Mouse (Mus musculus): ENCODE data around the gene Gcsh.

Gene Gcsh

GRCm38 (mm10) chr8:116993095-116993867 lies at the start of gene Gcsh:
Gene Gcsh, minus strand, starts transcription at chr8:116993537.
- peak; percentile 97 for DNase-seq

- no peak for DNase-seq
These were observed 46.5 kb upstream of the Gcsh start for GRCm38 (mm10) chr8:117039843-117040242.

DNA sequence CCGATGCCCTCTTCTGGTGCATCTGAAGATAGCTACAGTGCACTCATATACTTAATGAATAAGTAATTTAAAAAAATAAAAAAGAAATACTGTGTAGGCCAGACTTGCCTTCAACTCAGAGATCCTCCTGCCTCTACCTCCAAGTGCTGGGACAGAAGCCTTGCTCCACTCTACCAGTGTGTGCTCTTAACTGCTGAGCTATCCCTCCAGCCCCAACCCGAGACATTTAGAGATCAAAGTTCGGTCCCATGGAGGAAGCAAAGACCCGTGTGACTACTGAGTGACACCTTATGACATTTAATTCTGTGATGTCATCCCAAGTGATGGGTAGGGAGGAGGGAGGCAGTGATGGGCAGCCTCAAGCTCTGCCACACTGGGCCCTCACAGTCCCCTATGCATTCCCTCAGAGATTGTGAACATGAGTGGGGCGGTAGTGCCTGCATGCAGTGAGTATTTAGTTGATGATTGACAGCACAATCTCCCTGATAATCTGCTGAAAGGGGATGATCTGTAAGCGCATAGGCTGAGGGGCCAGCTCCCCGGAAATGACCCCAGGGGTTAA lies 44.1 kb upstream of the Gcsh start:
- DNase-seq, result no peak

GRCm38 (mm10) chr8:117033393-117033792 lies 40.1 kb upstream of the Gcsh start:
- DNase-seq, result no peak

- DNase-seq, result no peak
These were observed 39.3 kb upstream of the Gcsh start for GRCm38 (mm10) chr8:117032609-117033008.

DNA sequence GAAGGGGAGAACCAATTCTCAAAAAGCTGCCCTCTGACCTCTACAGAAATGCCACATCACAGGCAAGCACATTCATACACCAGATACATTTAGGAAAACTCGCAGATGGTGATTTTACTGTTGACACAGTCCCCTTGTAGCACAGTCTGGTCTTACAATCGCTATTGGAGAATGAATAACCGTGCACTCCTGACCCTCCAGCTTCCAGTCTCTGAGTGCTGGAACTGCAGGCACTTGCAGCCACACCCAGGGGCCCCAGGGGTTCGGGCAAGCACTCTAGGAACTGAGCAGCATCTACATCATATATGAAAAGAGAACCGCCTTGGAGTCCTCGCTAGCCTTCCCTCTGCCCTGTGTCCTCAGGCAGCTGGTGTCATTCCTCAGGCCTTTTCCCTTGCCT lies 38.1 kb upstream of the Gcsh start:
- DNase-seq, result no peak

DNA sequence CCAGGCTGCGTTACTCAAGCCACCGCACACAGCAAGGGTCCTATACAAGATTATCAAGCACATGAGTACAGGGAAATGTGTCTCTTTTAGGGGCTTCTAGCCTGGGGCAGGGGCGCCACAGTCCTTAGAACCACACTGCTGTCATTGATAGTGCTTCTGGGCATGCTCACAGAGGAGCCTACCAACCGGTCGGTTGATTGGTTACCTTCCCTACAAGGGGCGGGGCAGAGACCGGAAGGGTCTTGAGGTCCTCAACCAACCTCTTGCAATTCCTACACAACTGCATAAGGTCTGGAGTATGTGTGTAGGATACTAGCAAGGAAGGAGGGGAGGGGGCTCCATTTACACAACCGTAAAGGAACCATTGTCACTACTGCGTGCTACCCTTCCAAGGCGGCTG lies 35.3 kb upstream of the Gcsh start:
- no peak for DNase-seq

DNA sequence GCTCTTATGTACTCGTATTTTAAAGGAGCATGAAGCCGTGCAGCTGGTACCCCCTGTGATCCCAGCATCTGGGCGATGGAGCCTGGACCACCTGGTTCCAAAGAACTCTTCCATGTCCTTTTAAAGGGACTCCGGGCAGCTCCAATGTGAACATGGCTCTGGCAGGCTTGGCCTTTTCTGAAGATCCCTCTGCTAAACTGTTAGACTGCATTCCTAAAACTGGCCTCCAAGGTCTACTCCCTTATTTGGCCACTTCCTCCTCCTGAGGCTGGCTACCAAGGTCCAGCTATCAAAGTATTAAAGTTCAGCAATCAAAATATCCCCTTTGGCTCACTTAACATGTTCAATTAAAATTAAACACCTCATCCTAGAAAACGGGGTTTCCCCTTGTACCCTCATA lies 34.3 kb upstream of the Gcsh start:
- no peak for DNase-seq

- DNase-seq, result no peak
These were observed 29.1 kb upstream of the Gcsh start for GRCm38 (mm10) chr8:117022297-117022993.

- peak; percentile 17 to 27 for DNase-seq
These were observed 26.3 kb upstream of the Gcsh start for GRCm38 (mm10) chr8:117019323-117020275.

DNA sequence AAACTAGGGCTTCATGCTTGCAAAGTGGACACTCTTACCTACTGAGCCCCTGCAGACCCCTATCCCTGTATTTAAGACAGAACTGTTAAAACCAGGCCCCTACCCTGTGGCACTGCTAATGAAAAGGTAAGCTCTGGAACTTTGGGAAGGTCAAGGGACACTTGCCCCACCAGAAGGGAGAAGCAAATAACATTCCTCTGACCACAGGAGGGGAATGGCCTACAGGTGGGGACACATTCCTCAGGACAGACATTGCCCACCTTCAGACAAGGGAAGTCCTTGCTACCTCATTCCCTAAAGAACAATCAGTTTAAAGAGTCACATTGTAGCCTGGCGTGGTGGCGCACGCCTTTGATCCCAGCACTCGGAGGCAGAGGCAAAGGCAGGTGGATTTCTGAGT lies 24.6 kb upstream of the Gcsh start:
- DNase-seq, result no peak

DNA sequence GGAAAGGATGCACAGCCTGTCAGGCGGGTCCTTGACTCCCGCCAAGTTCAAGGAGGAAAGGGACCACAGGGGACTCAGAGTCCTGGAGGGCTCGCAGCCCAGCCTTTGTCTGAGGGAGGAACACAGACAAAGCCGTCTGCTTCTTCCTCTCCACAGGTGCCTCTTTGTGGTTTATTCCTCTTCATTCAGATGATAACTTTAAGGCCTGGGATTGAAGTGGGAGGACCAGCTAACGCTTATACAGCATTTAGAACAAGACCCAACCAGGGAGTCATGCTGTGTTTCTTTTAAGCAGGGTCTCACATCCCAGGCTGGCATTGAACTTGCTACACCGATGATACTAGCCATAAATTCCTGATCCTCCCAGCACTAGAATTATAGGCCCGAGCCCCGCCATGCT lies 23.7 kb upstream of the Gcsh start:
- no peak for DNase-seq

GRCm38 (mm10) chr8:117015670-117016069 lies 22.3 kb upstream of the Gcsh start:
- DNase-seq, result no peak

DNA sequence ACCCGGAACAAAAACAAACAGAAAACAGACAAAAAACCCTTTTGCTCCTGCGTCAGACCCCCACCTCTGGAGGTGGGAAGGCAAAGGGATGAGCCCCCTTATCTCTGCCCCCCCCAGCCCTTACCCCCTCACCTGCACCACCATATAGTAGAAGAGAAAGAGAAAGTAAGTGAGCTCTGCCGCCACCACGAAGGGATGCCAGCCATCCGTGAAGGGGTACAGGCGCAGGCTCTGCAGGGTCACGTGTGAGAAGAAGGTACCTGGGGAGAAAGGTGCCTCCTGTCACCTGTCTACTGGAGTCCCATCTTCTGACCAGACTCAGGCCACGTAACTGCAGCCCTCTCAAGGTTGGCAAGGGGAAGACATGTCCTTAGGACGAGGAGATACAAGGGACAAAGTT lies 18.0 kb upstream of the Gcsh start:
- no peak for DNase-seq

DNA sequence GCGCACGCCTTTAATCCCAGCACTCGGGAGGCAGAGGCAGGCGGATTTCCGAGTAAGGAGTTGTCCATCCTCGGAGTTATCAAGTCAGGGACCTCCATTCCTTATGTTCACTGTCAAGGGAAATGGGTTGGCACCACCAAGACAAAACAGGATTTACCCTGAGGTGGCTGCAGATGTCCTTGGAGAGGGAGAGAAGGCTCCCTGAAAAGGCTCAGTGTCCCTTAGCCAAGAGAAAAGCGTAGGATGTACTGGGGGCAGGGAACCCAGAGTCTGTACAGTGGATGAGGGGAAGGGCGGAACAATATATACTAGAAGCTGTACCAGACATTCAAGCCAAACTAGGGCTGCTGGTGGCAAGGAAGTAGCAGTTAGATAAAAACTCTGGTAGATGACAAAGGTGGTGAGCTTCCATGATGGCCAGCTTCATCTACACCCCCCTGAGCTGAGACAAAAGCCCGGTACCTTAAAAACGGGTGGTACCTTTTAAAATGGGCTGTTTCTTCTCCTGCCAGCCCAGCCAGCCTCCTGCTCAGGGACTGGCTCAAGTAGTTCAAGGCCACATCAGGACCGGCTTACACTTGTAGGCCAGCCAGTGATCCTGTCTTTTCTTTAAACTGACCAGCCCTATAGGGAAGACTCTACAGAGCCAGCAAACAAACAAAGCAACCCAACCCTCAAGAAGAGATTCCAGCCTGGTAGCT lies 829 bp upstream of the Gcsh start:
- DNase-seq, result no peak

GRCm38 (mm10) chr8:116992176-116992971 lies 963 bp downstream of the Gcsh start:
- peak in 1 of 2 experiments; percentile 15 for DNase-seq

DNA sequence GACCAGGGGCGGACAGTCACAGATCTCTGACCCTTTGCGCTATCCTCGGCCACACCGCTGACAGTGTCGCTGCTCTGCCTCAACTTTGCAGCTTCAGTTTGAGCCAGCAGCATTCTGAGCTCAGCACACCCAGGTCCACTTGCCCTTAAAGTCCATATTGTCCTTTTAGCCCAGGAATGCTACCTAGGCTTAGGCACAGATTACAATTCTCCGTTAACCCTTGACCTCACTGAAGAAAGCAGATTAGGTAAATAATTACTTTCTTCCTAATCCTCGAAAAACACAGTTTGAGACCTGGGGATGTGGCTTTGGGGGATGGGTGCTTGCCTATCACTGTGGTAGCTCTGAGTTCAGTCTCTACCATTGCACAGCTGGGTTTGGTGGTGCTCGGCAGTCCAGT lies 2.1 kb downstream of the Gcsh start:
- DNase-seq, result no peak

- no peak for DNase-seq
These were observed 3.5 kb downstream of the Gcsh start for GRCm38 (mm10) chr8:116989842-116990241.

DNA sequence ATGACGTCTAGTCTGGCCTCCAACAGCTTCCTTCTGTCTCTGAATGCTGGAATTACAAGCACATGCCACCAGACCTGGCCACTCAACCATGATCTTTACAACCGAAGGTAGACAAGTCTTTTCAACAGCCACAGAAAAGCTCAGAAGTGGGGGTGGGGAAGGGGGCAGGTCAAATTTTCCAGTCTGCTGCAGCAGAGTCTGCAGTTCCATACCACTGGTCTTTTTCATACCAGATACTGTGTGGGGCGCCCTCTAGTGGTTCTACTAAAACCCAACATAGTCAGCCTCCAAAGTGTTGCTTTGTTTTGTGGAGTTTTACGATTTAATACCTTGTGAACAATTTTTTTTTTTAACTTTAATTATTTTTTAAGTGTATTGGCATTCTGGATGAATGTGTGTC lies 13.2 kb downstream of the Gcsh start:
- DNase-seq, result peak; percentile 74 to 81

GRCm38 (mm10) chr8:116978631-116979256 lies 14.6 kb downstream of the Gcsh start, which contains the start of gene 1700030J22Rik:
Gene 1700030J22Rik, minus strand, starts transcription at chr8:116978959.
- DNase-seq, result peak; percentile 98 to 99

- peak; percentile 7 to 10 for DNase-seq
These were observed 15.3 kb downstream of the Gcsh start for GRCm38 (mm10) chr8:116978052-116978451.
